Mouse (Mus musculus) left cerebral cortex, postnatal 25 days (tissue): Measurements from ENCODE around the gene Tmem177. TPM values are rescaled to one million over a fixed set of nuclear protein-coding genes. Genes with fewer than 3 reads are reported as not detected.
A peak's percentile ranks its signal among the peaks of the same experiment; 100 is the strongest.

ENCODE experiments used
- DNase-seq, 2 experiments: peaks; one replicate each; pipeline ENCODE4 v3.0.0; 2022; ENCODE audit warnings: low spot score in 2 of 2, mixed read lengths in 1 of 2
- intact Hi-C: fragments of 180-260 bp; cut with DNase I; formaldehyde crosslinking; loops from one replicate; pipeline ENCODE4 v1.15.1; 2025
- total RNA-seq, 2 experiments: library from RNA; stranded (reverse); gene quantifications; 2 replicates each; pipeline ENCODE4 v1.2.3; 2021

The Tmem177 gene
- 1 to 10 TPM; 8.0 to 8.3 TPM for total RNA-seq

DNA sequence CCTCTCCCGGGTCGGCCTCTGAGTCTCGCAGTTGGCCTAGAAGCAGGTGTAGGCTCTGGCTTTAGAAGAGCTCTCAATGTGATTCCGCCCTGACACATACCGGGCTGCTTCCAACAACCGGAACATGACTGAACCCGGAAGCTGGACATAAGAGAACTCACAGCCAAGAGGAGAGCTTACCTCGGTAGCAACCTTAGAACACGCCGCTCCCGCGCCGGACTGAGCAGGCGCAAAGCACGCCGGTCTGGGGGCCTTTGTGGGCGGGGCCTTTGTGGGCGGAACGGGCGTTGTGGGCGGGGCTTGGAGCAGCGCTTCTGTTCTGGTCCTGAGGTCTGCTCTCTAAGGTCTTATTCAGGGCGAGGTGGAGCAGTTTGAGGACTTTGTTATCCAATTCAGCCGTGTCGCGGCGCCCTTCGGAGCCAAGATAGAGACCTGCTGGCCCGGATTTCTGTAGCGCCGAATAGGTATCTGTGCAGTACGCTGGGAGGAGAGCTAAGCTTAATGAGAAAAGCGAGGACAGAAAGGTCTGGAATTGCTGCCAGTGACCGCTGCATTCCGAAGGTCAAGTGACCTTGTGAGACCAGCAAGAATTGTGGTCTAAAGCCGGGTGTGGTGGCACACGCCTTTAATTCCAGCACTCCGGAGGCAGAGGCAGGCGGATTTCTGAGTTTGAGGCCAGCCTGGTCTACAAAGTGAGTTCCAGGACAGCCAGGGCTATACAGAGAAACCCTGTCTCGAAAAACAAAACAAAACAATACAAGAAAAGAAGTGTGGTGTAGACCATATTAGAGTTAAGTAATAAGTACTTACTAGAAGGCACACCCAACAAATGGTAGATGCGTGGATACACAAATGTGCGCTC is at the start of gene Tmem177:
Gene Tmem177 (minus strand): TSS at position 256 of the 862 bp plus-strand sequence.
- DNase-seq, result peak; percentile 91 to 92
- intact Hi-C loops, result loop anchor here (5.0 kb wide), 1 partner anchor 76 kb away; the partner anchor contains the start of gene Ptpn4

DNA sequence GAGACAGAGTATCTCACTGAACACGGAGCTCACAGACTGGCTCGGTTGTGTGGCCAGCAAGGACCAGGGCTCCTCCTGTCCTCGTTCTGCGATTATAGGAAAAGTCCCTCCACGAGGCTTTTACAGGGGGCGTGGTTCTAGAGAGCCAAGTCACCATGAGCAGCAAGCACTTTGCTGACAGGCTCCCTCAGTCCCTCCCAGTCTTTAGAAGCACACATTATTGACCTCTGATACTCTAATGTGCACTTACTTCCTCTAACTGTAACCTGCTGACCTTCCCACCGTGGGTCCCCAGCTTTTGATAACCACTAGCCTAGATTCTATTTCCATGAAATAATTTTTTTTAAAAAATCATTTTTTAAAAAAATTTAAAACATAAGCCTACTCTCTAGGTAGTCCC is 46.9 kb upstream of the Tmem177 start:
- intact Hi-C loops, result no loop called here
- DNase-seq, result no peak

DNA sequence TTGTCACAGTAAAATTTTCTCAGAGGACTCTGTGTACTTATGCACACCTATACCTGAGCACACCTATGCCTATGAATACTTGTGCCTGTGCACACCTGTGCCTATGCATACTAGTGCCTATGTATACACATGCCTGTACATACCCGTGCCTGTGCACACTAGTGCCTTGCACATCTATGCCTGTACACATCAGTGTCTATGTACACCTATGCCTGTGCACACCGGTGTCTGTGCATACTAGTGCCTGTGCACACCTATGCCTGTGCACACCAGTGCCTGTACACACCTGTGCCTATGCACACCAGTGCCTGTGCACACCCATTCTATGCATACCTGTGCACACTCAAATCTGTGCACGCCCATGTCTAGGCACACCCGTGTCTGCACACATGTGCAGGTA is 46.5 kb upstream of the Tmem177 start:
- intact Hi-C loops, result no loop called here
- DNase-seq, result no peak

DNA sequence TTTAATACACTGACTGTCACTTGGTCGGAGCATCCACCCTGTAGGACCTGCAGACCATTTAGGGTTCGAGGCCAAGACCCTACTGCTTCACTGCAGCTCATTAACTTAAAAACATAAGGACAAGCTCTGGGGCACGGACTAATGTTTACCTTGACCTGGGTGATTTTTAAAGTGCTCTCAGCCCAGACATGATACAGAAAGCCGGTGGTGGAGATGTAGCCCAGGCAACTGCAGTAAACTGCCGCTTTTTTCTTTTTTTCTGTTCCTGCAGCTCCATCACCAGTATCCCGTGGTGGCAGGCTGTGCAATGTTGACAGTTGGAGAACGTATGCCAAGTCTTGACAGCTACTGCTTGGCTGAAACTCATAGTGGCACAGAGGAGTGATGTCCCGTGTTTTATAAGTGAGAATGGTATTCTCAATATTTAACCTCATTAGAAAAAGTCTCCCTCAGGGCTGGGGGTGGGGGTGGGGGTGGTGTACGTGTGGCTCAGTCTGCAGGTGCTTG is 44.8 kb upstream of the Tmem177 start:
- intact Hi-C loops, result no loop called here
- peak in 1 of 2 experiments; percentile 16 for DNase-seq

DNA sequence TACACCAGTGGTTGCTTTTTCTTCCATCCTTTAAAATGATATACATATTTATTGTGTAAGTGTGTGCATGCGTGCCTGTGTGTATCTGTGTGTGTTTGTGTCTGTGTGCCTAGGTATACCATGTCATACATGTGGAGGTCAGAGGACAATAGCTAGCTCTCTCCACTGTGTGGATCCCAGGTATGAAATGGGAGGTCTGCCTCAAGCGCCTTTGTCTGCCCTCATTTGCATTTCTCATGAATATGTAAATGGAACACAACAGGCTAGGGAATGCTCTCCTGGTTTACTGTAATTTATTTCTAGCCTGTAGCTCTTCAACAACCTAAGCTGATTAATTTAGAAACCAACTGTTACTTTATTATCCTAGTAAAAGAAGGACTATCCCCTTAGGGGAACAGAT is 41.7 kb upstream of the Tmem177 start:
- intact Hi-C loops, result no loop called here
- DNase-seq, result no peak

DNA sequence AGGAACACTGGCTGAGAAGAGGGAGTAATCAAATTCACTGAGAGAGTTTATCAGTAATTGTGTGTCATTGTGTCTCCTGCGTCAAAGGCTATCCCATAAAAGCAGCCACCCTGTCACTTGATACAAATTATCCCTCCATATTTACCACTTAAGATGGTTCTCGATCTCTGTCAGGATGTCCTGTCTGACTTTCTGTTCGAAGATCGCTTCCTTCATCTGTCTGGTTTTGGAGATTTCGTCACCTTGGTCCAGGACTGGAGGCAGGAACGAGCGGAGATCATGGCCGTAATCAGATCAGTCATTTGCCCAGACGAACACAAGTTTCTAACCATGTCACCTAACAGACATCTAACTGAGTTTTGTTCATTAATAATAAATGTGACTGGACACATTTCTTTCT is 40.4 kb upstream of the Tmem177 start:
- no peak for DNase-seq
- intact Hi-C loops, result no loop called here

DNA sequence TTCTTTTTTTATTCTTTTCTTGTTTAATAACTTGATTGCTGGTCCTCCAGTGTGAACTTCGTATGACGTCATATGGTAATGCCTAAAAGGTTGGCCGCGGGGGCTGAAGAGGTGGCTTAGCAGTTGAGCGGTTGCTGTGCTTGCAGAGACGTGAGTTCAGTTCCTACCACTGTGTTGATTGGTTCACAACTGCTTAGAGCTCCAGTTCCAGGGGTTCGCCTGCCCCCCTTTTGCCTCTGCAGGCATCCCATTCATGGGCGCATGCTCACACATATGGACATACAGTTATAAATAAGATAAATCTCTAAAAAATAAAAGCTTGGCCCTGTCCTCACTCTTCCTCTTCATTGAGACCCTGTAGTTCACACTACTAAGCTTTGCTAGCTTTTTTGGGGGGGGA is 37.1 kb upstream of the Tmem177 start:
- no peak for DNase-seq
- intact Hi-C loops, result no loop called here

DNA sequence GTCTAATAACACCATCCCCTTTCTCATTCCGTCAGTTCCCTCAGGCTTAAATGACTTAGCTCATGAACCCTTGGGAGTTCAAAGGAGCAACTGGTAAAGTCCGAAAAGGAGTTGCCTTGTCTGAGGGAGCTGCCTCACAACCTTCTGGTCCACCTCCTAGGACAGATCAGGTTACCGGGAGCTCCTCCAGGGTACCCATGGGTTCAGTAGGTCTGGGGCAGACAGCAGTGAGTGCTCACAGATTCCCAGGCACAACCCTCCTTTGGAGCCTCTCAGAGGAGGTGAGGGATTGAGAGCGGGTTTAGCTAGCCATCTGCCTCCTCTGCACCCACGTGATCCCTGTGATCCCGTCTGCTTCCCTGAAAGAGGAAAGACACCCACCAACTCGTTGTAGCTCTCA is 23.9 kb upstream of the Tmem177 start:
- intact Hi-C loops, result loop anchor here (10.0 kb wide), 1 partner anchor 482 kb away; no protein-coding TSS in a partner anchor
- peak in 1 of 2 experiments; percentile 27 for DNase-seq

DNA sequence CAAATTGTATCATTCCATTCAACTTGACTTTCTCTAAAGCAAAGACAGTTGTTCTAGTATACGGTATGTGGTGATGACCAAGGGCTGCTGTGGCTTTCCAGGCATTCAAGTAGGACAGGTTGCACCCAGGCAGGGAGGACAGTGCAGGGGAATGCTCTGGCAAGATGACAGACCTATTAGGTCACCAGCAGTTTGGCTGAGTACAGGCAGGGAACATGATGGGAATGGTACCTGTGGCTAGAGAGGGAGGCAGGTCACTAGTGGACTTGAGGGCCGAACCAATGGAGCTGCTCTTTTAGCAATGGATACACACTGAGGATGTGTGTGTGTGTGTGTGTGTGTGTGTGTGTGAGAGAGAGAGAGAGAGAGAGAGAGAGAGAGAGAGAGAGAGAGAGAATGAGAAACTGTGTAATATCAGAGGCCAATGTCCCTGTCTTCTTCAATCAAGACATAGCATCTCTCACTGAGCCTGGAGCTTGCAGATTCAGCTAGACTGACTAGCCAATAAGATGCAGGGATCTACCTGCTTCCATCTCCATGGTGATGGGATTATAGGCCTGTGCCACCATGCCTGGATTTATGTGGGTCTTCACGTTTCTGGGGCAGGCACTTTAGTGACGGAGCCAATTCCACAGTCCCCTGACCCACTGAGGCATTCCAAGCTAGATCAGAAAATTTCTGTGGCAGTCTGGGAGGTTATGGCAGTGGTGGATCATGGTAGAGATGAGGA is 18.6 kb upstream of the Tmem177 start:
- intact Hi-C loops, result loop anchor here (10.0 kb wide), 1 partner anchor 477 kb away; no protein-coding TSS in a partner anchor
- DNase-seq, result no peak

DNA sequence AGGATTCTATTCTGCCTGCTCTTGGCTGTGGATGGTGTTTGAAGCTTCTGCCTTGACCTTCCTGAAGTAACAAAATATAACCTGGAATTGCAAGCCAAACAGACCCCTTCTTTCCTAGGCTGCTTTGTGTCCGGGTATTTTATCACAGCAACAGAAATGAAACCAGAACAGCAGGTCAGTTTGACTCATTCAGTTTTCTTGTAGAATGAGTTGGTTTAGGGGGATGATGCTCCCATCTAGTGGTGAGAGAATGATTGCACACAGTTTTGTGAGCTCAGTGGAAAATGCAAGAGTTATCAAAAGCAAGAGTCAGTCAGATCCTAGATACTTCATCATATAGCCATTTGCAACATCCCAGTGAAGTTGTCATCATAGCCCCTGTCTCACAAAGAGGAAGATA is 16.7 kb upstream of the Tmem177 start:
- intact Hi-C loops, result loop anchor here (2.0 to 10.0 kb wide), 4 partner anchors 112 to 842 kb away; no protein-coding TSS in a partner anchor
- peak; percentile 28 to 71 for DNase-seq

DNA sequence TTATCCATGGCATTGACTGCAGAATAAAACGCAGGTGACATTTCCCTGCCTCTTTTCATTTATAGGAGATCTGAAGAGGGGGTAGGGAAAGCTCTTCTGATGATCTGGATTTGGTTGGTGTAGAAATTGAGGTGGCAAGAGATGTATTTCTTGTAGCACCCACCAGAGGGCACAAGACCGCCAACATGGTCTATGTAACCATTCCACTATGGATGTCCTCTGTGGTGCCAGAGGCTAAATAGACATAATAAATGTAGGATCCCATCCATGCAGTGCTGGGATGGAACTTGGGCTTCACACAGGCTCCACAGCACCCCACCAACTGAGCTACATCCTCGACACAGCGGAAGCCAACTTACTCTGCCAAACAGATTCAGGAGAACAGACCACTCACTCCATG is 6.3 kb upstream of the Tmem177 start:
- intact Hi-C loops, result no loop called here
- no peak for DNase-seq

DNA sequence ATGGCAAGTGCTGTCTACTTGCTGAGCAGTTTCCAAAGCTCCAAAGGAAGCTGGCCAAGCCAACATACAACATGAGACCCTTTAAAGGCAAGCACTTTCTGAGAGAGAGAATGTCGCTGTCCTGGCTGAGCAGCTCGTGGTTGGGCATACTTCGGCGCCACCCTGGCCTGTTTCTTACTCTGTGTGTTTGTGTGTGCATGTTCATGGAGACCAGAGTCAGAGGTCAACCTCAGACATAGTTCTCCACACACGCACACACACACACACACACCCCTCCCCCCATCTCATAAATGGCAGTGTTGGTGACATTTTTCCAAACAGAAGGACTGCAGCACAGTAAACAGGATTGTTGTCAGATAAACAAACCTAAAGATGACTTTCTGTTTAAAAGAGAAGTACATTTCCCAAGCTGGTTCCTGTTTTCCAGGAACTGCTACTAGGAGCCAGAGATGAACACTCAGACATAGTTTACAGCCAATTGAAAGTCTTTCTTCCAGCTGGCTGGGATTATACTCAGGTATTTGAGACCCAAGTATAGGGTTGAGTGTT is 3.9 kb upstream of the Tmem177 start:
- intact Hi-C loops, result no loop called here
- no peak for DNase-seq

DNA sequence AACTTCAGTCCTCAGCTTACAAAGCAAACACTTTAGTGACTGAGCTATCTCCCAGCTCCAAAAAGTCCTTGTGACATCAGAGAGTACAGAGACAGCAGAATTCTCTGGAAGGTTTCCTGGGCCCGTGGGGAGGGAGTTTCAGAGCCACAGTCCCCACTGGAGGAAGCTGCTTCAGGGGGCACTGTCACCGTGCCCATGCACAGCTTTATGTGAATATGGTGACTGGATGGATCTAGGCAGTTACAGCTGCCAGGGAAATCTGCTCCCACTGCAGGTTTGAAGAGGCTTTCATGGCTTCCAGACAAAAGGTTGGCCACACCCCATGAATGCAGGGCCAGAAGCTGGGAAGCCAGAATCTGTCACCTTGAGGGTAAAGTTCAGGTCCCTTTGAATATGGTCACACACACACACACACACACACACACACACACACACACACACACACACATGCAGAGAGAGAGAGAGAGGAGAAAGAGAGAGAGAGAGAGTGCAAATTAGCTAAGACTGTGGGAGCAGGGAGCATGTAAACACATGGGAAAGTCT is 5.7 kb downstream of the Tmem177 start:
- no peak for DNase-seq
- intact Hi-C loops, result no loop called here

DNA sequence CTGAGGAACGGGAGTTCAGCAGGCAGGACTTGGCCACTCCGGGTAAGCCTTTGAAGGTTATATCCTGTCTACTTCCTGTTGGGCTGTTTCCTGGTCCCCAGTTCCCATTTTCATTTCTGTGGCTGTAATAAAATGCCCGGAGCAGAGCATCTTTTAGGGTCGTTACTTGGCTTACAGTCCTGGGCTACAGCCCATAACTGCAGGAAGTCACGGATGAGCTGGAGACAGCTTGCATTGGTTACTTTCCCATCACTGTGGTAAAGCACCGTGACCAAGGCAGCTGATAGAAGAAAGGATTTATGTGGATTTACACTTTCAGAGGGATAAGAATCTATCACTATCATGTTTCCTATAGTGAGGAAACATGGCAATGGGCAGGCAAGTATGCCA is 9.8 kb downstream of the Tmem177 start:
- intact Hi-C loops, result no loop called here
- DNase-seq, result no peak

DNA sequence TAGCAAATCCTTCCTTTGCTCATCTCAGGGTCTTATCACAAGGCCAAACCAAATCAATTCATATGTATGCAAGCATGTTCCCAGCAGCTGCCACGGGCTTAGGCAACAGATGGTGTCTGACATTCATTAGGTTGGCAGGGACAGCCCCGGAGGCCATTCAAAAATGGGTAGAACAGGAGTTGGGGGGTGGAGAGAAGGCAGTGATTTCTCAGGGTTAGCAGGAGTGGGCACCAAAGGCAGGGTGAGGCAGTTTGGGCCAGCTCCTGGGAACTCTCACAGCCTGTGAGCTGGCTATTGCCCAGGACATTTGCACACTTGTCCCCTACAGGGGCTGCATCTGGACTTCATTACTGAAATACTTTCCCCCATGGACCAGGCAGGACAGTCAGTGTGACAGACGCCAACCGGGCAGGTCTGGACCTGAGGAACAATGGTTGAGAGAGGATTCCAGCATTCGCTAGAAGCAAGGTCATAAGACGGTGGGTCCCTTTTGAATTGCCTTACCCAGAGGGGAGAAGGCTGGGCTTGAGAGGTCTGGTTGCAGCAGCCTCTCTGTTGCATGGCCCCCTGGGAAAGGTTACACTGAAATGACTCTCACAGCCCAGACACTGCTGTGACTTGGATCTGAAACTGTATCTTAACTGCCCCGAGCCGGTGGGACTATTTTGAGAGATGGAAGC is 10.3 kb downstream of the Tmem177 start:
- DNase-seq, result no peak
- intact Hi-C loops, result no loop called here

DNA sequence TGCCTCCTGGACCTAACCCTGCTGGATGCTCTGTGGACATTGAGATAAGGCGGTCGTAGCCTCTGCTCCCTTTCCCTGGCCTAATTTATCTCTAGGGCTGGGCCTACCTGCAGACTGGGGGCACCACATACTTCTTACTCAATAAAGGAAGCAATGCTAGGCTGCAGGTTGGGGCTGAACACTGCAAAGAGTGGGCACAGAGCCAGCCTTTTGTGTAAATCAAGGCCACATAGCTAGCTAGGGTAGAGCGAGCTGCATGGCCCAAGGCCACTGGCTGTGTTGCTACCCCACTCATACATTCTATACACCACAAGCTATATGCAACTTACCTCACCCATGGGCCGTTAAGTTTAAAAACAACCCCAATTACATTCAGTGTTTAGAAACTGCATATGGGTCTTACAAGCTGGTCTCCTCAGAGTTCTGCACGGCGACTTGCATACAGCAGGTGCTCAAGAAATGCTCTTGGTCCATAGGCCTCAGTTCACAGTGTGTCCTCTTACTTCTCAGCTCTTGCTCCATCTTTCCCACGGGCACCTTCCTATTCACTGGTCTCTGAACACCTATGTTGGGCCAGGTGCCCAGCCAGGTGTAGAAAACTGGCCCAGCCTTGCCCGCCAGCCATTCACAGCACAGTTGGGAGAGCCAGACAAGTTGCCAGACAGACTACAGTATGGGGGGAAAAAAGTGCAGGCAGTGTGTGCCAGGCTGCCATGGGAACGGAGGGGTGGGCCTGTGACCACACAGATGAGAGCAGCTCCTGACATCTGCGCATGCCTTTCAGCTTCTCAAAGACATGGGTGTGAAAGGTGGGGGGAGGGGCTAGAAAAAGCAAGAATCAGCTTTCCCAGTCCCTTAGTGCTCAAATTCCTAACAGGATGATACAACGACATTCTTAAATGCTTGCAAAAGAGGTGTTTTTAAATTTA is 13.5 kb downstream of the Tmem177 start:
- DNase-seq, result peak; percentile 64 to 72
- intact Hi-C loops, result loop anchor here (10.0 kb wide), 1 partner anchor 165 kb away; no protein-coding TSS in a partner anchor

DNA sequence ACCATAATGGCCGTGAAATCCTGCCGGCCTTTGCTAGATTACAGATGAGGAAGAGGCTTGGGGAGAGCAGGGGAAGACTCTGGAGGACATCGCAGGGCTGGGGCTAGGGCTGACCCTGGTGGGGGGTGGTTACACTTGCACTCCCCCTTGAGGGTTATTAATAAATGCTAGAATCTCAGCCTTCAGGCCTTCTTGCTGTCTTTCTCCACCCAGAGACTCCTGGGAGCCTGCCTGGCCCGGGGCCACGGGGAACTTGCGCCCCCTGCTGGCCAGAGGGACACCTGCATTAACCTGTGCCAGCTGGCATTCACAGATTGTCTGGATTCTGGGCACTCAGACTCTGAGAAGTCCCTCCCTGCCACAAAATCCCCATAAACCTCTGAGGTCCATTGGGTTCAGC is 18.1 kb downstream of the Tmem177 start:
- intact Hi-C loops, result loop anchor here (2.0 to 10.0 kb wide), 2 partner anchors 58 to 160 kb away; partner anchors contain the start of gene Ptpn4
- DNase-seq, result peak; percentile 47 to 52

DNA sequence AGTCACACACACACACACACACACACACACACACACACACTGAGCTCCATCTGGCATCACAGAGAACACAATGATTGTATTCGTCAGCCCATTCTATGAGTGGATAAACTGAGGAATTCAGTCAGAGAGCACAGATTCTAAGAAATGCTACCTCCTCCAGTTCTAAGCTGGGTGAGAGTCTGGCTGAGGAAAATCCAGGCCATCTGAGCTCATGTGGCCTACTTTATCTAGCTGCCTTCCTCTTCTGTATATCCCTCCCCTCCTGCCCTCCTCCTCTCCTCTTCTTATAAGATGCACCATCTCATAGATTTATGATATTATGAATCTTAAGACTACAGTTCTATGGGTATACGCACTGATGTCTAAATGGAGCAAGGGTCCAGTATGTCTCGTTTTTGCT is 19.4 kb downstream of the Tmem177 start:
- intact Hi-C loops, result loop anchor here (10.0 kb wide), 1 partner anchor 159 kb away; no protein-coding TSS in a partner anchor
- DNase-seq, result peak in 1 of 2 experiments; percentile 76
